Mouse (Mus musculus) intestine, postnatal 0 days (tissue): ENCODE results near the gene C130074G19Rik. TPM values are rescaled to one million over a fixed set of nuclear protein-coding genes. Genes with fewer than 3 reads are reported as not detected.
A peak's percentile ranks its signal among the peaks of the same experiment; 100 is the strongest.

Experiments used
- ATAC-seq: fragments of 200-750 bp; cut with Nextera tagmentation; 2 replicates; pipeline ENCODE4 v1.8.0; 2017; ENCODE audit warnings: mild to moderate bottlenecking, moderate TSS enrichment, moderate library complexity
- H3K27ac ChIP-seq: fragments of 300-500 bp; sonication (generic); 2 replicates; pipeline ENCODE4 v1.5.1; 2014; ENCODE audit warnings: mild to moderate bottlenecking, low read depth, low read length, moderate library complexity
- H3K27me3 ChIP-seq: fragments of 300-500 bp; sonication (generic); replicated peaks from 2 replicates; pipeline ENCODE4 v1.6.1; 2014; ENCODE audit warnings: low read length, mixed read lengths; ENCODE audit not compliant: control insufficient read depth, insufficient read depth
- H3K36me3 ChIP-seq: fragments of 300-500 bp; sonication (generic); 2 replicates; pipeline ENCODE4 v1.6.1; 2014; ENCODE audit warnings: mild to moderate bottlenecking, moderate library complexity; ENCODE audit not compliant: control insufficient read depth, insufficient read depth
- H3K4me1 ChIP-seq: fragments of 300-500 bp; sonication (generic); replicated peaks from 2 replicates; pipeline ENCODE4 v1.6.1; 2014; ENCODE audit warnings: antibody characterized with exemption, low read length, mixed read lengths; ENCODE audit not compliant: control insufficient read depth, insufficient read depth
- H3K4me2 ChIP-seq: fragments of 300-500 bp; sonication (generic); replicated peaks from 2 replicates; pipeline ENCODE4 v1.6.1; 2014; ENCODE audit warnings: low read depth, mild to moderate bottlenecking, moderate library complexity
- H3K4me3 ChIP-seq: fragments of 300-500 bp; sonication (generic); 2 replicates; pipeline ENCODE4 v1.5.1; 2014; ENCODE audit warnings: low read depth, low read length
- H3K9ac ChIP-seq: fragments of 300-500 bp; sonication (generic); 2 replicates; pipeline ENCODE4 v1.6.1; 2014; ENCODE audit warnings: mild to moderate bottlenecking, low read depth, low read length
- H3K9me3 ChIP-seq: fragments of 300-500 bp; sonication (generic); 2 replicates; pipeline ENCODE4 v1.6.1; 2016; ENCODE audit warnings: mixed run types; ENCODE audit not compliant: control insufficient read depth
- CTCF ChIP-seq: sonication (generic); IDR thresholded peaks from 2 replicates; pipeline ENCODE4 v1.5.1; 2016; ENCODE audit warnings: low read depth, mild to moderate bottlenecking, control low read depth, antibody characterized with exemption, moderate library complexity
- WGBS: fragments of 180-500 bp; shearing (Covaris S2); extraction: QIAGEN DNeasy Blood & Tissue Kit; methylation state at CpG from one replicate; pipeline ENCODE4 v1.1.7; 2014; 5-methylcytosine and 5-hydroxymethylcytosine counted together
- polyA plus RNA-seq: library from polyadenylated mRNA; unstranded; fragments of >200 nt; fragmentation: Nextera tagmentation; extraction: Ambion mirVana; gene quantifications from 2 replicates; pipeline ENCODE4 v1.2.1, GENCODE M21; 2015

C130074G19Rik gene
- polyA plus RNA-seq, 1 experiment from 2014 or later: 6.3 TPM

DNA sequence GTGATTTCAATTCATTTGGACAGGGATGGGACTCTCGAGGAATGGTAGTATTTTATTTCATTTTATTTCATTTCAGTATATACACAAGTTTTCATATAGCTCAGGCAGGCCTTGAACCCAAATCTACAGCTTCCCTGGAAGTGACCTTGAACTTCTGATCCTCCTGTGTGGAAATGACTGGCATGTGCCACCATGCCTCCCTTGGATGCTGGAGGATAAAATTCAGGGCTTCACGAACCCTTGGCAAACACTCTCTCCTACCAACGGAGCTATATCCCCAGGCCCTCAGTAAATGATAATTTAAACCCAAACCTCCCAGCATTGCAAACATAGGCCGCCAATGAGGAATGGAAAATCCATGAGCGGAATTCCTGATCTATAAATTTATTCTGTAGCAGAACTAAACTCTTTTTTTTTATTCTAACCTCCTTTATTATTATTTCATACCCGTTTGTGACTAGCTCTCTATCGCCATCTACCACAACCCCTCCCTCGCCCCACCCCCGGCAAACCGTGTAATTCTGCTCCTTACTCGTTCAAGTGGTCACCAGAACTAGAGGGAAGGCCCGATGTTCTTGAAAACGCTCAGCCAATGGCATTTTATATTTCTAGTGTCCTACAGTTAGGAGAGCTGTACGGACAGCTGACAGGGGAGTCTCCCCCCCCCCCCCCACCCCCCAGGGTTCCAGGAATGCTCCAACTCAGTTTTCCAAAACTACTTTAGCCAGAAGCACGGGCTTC lies 38.5 kb downstream of the C130074G19Rik start:
- Histone ChIP-seq H3K4me1 (0 out of 2 replicates have a peak, but pooled peaks cover 7% of the 10 kb centered on the region), H3K4me2 (peak overlapping the region; percentile 88), H3K36me3 (peaks cover 17% of the 10 kb centered on the region; the same call in 1 of the 2 replicates), H3K9ac (peak overlapping the region; percentile 79), H3K27me3 (no peaks in the 10 kb centered on the region), H3K9me3 (no peaks in the 10 kb centered on the region), H3K4me3 (peak overlapping the region; percentile 89), H3K27ac (peak overlapping the region; percentile 93)
- 16% methylated on average over 15 of the region's 15 CpGs for WGBS
- TF ChIP-seq CTCF: peak; percentile 54
- no peak for ATAC-seq

DNA sequence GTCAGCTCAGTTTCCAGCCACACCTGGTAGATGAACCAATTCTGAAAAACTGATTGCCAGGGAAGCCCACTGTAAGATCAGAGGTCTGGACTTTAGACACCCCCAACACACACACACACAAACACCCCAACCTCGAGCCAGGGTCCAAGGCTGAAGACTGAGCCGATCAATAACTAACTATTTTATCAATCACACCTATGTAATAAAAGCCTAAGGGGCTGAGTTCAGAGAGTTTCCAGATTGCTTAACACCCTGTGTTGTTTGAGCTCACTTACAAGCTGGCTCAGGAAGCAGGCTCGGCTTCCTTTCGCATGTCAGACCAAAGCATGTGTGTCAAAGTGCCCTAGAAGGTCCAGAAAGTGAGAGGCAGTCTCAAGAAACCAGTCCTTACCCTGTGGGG lies 45.4 kb downstream of the C130074G19Rik start:
- WGBS: 34% methylated on average over 4 of the region's 4 CpGs
- no peaks in the 10 kb centered on the region for H3K27me3 ChIP-seq
- no peak overlapping the region for H3K4me2 ChIP-seq
- ATAC-seq: peak; percentile 72
- peak overlapping the region; percentile 52; the same call in 1 of the 2 replicates for H3K27ac ChIP-seq
- H3K9me3 ChIP-seq: no peaks in the 10 kb centered on the region
- H3K4me3 ChIP-seq: no peak overlapping the region
- no peaks in the 10 kb centered on the region for H3K4me1 ChIP-seq
- no peak for TF ChIP-seq CTCF
- H3K9ac ChIP-seq: no peak overlapping the region
- H3K36me3 ChIP-seq: peaks cover 41% of the 10 kb centered on the region

DNA sequence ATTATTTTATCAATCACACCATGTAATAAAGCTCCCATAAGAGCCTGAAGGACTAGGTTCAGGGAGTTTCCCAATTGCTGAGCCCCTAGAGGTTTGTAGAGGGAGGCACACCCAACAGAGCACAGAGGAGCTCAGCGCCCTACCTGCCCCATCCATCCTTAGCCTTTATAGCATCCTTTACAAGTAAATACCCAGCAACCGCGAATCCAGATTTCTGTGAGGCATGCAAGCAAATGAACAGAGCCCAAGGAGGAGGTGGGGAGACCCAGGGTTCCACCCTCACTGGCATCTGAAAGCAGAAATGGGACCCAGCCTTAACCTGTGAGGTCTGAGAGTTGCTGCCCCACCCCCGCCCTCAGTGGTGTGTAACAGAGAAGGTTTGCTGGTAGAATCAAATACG lies 46.7 kb downstream of the C130074G19Rik start:
- WGBS: 73% methylated on average over 5 of the region's 5 CpGs
- peak; percentile 21; the same call in 1 of the 2 replicates for ATAC-seq
- no peak overlapping the region for H3K9ac ChIP-seq
- H3K4me2 ChIP-seq: no peak overlapping the region
- no peaks in the 10 kb centered on the region for H3K27me3 ChIP-seq
- no peak for TF ChIP-seq CTCF
- no peak overlapping the region for H3K4me3 ChIP-seq
- peak overlapping the region; percentile 46 for H3K27ac ChIP-seq
- H3K4me1 ChIP-seq: no peaks in the 10 kb centered on the region
- peaks cover 53% of the 10 kb centered on the region for H3K36me3 ChIP-seq
- no peaks in the 10 kb centered on the region for H3K9me3 ChIP-seq

DNA sequence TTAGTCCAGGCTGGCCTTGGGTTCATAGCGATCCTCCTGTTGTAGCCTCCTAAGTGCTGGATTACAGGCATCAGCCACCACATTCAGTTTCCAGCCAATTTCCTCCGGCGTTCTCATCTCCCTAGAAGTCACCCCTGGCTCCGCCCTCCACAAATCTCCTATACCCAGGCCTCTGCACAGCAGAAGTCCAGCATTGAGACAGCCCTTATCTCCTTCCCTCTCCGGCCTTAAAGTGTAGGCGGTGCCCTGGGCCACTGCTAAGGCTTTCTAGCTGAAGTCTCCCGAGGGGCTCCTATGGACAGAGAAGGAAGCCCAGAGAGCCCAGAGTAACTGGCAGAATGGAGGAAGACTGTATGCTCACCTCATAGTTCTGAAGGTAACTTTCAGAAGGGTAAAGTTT lies 49.5 kb downstream of the C130074G19Rik start:
- 70% methylated on average over 7 of the region's 7 CpGs for WGBS
- Histone ChIP-seq H3K27ac (no peak overlapping the region), H3K27me3 (no peaks in the 10 kb centered on the region), H3K9ac (no peak overlapping the region), H3K4me3 (no peak overlapping the region), H3K4me2 (no peak overlapping the region), H3K36me3 (peaks cover 49% of the 10 kb centered on the region), H3K9me3 (no peaks in the 10 kb centered on the region), H3K4me1 (0 out of 2 replicates have a peak, but pooled peaks cover 2% of the 10 kb centered on the region)
- no peak for ATAC-seq
- TF ChIP-seq CTCF: no peak

DNA sequence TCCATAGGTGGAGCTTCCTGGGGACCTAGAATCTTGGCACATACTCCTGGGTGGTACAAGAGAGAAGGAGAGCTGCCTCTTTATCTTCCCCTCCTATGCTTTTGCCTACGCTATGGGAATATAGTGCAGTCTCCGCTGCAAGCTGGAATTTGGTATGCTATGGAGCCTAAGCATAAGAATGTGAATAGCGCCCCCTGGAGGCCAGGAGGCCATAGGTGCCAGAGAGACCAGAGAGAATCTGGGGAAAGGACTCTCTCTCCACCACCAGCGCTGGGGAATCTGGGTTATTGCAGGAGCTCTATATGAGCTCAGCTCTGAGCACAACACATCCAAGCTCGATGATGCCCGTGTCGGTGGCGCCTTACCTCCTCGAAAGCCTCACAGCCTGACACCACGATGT lies 50.8 kb downstream of the C130074G19Rik start:
- 82% methylated on average over 10 of the region's 10 CpGs for WGBS
- Histone ChIP-seq H3K27me3 (no peaks in the 10 kb centered on the region), H3K4me1 (0 out of 2 replicates have a peak, but pooled peaks cover 2% of the 10 kb centered on the region), H3K9me3 (no peaks in the 10 kb centered on the region), H3K9ac (no peak overlapping the region), H3K4me3 (no peak overlapping the region), H3K27ac (no peak overlapping the region; the same call in 1 of the 2 replicates), H3K4me2 (no peak overlapping the region), H3K36me3 (peaks cover 49% of the 10 kb centered on the region)
- no peak for ATAC-seq
- TF ChIP-seq CTCF: peak; percentile 73

DNA sequence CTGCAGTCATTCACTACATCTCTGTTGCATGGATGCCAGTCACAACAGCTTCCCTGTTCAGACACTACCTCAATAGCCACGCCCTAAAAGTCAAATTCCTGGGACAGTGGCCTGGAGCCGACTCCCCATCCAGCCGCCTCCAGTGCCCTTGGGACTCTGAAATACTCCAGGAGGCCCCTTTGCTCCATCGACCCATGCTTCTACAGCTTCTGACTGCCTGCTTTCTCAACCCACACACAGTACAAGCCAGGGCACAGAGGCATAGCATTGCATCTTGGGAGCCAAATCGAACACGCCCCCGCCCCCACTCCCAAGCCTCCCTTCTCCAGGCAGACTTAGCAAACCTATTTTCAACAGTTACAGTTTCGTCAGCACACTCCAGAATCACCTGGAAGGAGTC lies 53.1 kb downstream of the C130074G19Rik start:
- Histone ChIP-seq H3K27ac (0 out of 2 replicates have a peak overlapping the region, but pooled peaks have one; percentile 35), H3K4me3 (no peak overlapping the region), H3K36me3 (peaks cover 41% of the 10 kb centered on the region), H3K4me1 (0 out of 2 replicates have a peak, but pooled peaks cover 2% of the 10 kb centered on the region), H3K27me3 (no peaks in the 10 kb centered on the region), H3K9ac (no peak overlapping the region), H3K4me2 (no peak overlapping the region), H3K9me3 (no peaks in the 10 kb centered on the region)
- ATAC-seq: peak; percentile 37
- 63% methylated on average over 8 of the region's 8 CpGs for WGBS
- no peak for TF ChIP-seq CTCF
